Mouse (Mus musculus) megakaryocyte, embryonic 14.5 days (primary cell): ENCODE measurements around the gene Ly6g6c. TPM values are rescaled to one million over a fixed set of nuclear protein-coding genes. Genes with fewer than 3 reads are reported as not detected.

Experiments used
- H3K27me3 ChIP-seq: replicated peaks from 2 replicates; pipeline ENCODE3; 2012; ENCODE audit warnings: inconsistent platforms
- H3K36me3 ChIP-seq: replicated peaks from 2 replicates; pipeline ENCODE3; 2012; ENCODE audit warnings: low read length, inconsistent platforms, mixed read lengths
- H3K4me1 ChIP-seq: 2 replicates; pipeline ENCODE4 v1.6.1; 2012; ENCODE audit warnings: inconsistent platforms
- H3K4me3 ChIP-seq: replicated peaks from 2 replicates; pipeline ENCODE3; 2012; ENCODE audit warnings: moderate library complexity, mild to moderate bottlenecking, inconsistent platforms
- H3K9me3 ChIP-seq: 2 replicates; pipeline ENCODE4 v1.6.1; 2012; ENCODE audit warnings: inconsistent platforms
- FLI1 ChIP-seq: IDR thresholded peaks from 2 replicates; pipeline ENCODE4 v1.6.1; 2012; ENCODE audit warnings: low read length, inconsistent platforms, mixed read lengths
- GATA1 ChIP-seq: IDR thresholded peaks from 3 replicates; pipeline ENCODE4 v1.6.1; 2012; ENCODE audit warnings: mixed read lengths, low read length, inconsistent platforms, borderline replicate concordance
- polyA plus RNA-seq: library from polyadenylated mRNA; stranded (reverse); fragments of >175 nt; gene quantifications from 2 replicates; pipeline ENCODE4 v1.2.3, GENCODE M21; 2012; ENCODE audit warnings: low replicate concordance; ENCODE audit not compliant: insufficient read depth

Ly6g6c gene
- polyA plus RNA-seq, 1 experiment: 14.8 TPM

DNA sequence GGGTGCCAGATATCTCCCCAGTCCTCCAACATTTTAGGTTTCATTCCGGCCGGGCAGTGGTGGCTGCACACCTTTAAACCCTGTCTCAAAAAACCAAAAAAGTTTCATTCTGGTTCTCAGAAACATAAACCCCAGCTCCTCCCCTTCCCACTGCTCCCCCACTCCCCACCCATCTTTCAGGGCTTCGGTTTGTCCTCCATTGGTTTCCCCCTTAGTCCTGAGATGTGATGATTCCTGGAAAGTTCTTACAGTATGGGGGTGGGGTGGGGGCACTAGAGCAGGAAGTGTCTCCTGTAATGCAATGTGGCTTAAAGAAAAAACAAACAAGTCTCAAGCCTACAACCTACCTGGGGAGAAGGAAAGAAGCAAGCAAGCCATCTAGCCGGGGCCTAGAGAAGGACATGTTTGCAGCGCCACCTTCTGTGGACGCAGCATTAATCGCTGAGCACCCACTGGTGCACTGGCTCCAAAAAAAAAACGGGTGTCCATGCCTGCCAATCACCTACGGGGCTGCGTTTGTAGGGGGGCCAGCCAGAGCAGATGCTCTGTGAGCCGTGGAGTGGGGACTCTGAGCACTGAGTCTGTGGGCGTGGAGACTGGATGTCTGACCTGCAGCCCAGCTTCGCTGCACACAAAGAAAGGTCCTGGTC is 40.7 kb downstream of the Ly6g6c start:
- Histone ChIP-seq H3K4me3 (peak overlapping the region; percentile 51), H3K27me3 (peaks cover 10% of the 10 kb centered on the region), H3K9me3 (no peaks in the 10 kb centered on the region), H3K4me1 (peaks cover 61% of the 10 kb centered on the region), H3K36me3 (peaks cover 42% of the 10 kb centered on the region)
- TF ChIP-seq GATA1 (no peak), FLI1 (no peak)

DNA sequence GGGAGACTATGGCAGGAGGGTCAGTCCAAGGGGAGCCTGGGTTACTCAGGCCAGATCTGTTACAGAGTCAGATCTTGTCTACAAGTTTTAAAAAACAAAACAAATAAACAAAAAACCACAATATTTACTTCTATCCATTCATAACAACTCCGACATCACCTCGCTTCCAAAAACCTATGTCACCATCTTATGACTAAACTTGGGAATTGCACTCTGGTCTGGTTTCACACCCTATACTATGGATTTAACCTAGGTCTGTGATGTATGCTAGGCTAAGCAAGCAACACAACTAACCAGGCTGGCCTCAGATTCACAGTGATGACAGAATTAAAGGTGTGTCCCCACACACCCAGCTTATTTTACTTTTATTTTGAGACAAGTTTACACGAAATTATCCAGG is 41.3 kb downstream of the Ly6g6c start:
- peaks cover 58% of the 10 kb centered on the region for H3K4me1 ChIP-seq
- H3K36me3 ChIP-seq: peaks cover 36% of the 10 kb centered on the region
- TF ChIP-seq FLI1 (no peak), GATA1 (no peak)
- peaks cover 16% of the 10 kb centered on the region for H3K27me3 ChIP-seq
- H3K4me3 ChIP-seq: no peak overlapping the region
- H3K9me3 ChIP-seq: no peaks in the 10 kb centered on the region

DNA sequence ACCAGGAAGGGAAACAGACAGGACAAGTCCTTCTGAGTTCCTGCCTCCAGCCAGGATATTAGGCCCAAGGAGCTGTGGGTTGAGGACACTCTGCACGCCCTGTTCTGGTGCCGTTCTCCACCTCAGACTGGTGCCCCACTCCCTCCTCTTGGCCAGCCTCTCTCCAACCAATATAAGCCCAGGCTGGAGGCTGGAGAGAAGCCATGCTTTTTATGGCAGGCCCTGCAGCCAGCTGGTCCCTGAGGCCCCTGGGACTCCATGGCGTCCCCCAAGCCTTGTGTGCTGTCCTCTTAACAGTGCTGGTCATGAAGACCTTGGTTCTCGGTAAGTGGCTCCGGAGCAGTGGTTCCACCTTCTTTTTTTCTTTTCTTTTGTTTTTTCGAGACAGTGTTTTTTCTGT is 42.9 kb downstream of the Ly6g6c start, which contains the start of gene Ly6g5c:
TSS of gene Ly6g5c (plus strand) at position 183 of the 400 bp plus-strand sequence.
- H3K4me1 ChIP-seq: peaks cover 55% of the 10 kb centered on the region
- no peak within 1 kb of the TSS for H3K4me3 ChIP-seq
- H3K27me3 ChIP-seq: peaks cover 31% of the 10 kb centered on the region
- no peaks in the 10 kb centered on the region for H3K9me3 ChIP-seq
- H3K36me3 ChIP-seq: peaks cover 20% of the 10 kb centered on the region
- TF ChIP-seq GATA1 (no peak), FLI1 (no peak)

DNA sequence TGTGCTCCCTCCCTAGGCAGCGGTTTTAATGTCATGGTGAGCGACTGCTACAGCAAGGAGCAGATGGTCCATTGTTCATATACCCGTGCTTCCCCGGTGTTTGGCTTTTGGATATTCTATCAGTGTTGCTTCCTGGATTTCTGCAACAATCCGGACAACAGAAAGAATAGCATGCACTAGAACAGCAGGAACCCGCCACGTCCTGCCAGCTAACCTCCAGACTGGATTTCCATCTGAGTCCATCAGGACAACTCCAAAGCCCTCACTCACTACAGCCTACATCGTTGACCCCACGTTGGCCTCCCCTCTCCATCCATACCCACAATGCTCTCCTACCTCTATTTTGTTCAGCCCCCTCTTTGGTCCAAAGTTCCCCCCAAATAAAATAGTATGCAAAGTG is 46.6 kb downstream of the Ly6g6c start:
- H3K36me3 ChIP-seq: peaks cover 29% of the 10 kb centered on the region
- no peak overlapping the region for H3K4me3 ChIP-seq
- H3K9me3 ChIP-seq: no peaks in the 10 kb centered on the region
- peaks cover 54% of the 10 kb centered on the region for H3K4me1 ChIP-seq
- TF ChIP-seq FLI1 (no peak), GATA1 (no peak)
- H3K27me3 ChIP-seq: peaks cover 31% of the 10 kb centered on the region

GRCm38 (mm10) chr17:35115046-35116019 is 50.1 kb downstream of the Ly6g6c start, which contains the start of gene Ly6g5b:
Gene Ly6g5b, minus strand, starts transcription at chr17:35115428.
- H3K9me3 ChIP-seq: no peaks in the 10 kb centered on the region
- peaks cover 72% of the 10 kb centered on the region for H3K4me1 ChIP-seq
- TF ChIP-seq FLI1 (no peak), GATA1 (no peak)
- H3K4me3 ChIP-seq: peak within 1 kb of the TSS; percentile 11
- peaks cover 26% of the 10 kb centered on the region for H3K27me3 ChIP-seq
- H3K36me3 ChIP-seq: peaks cover 59% of the 10 kb centered on the region

Other genes with a start within 250 kb of the Ly6g6c start
- gene Stk19, start 228.4 kb upstream of the Ly6g6c start, polyA plus RNA-seq: 44.3 and 85.0 TPM in 2 replicates
- gene Dxo, start 228.4 kb upstream of the Ly6g6c start, polyA plus RNA-seq: 61.9 and 137 TPM in 2 replicates
- 25.1 and 27.6 TPM in 2 replicates for gene Skiv2l, start 215.2 kb upstream of the Ly6g6c start, polyA plus RNA-seq
- 67.5 and 220 TPM in 2 replicates for gene Nelfe, start 215.0 kb upstream of the Ly6g6c start, polyA plus RNA-seq
- 0.54 TPM in 1 of 2 replicates, not detected in the other for gene Cfb, start 202.9 kb upstream of the Ly6g6c start, polyA plus RNA-seq
- gene Zbtb12, start 185.9 kb upstream of the Ly6g6c start, polyA plus RNA-seq: 6.7 and 15.4 TPM in 2 replicates
- gene Gm20547, start 183.3 kb upstream of the Ly6g6c start, polyA plus RNA-seq: not detected in 2 replicates
- 3.0 and 6.0 TPM in 2 replicates for gene C2, start 167.1 kb upstream of the Ly6g6c start, polyA plus RNA-seq
- gene Ehmt2, start 166.9 kb upstream of the Ly6g6c start, polyA plus RNA-seq: 356 and 543 TPM in 2 replicates
- gene Slc44a4, start 150.9 kb upstream of the Ly6g6c start, polyA plus RNA-seq: not detected in 2 replicates
- 12.4 and 41.3 TPM in 2 replicates for gene Neu1, start 134.1 kb upstream of the Ly6g6c start, polyA plus RNA-seq
- 4.5 and 7.2 TPM in 2 replicates for gene Hspa1b, start 106.2 kb upstream of the Ly6g6c start, polyA plus RNA-seq
- not detected in 2 replicates for gene Gm20481, start 95.5 kb upstream of the Ly6g6c start, polyA plus RNA-seq
- 1.5 and 2.0 TPM in 2 replicates for gene Hspa1a, start 93.2 kb upstream of the Ly6g6c start, polyA plus RNA-seq
- gene Hspa1l, start 92.7 kb upstream of the Ly6g6c start, polyA plus RNA-seq: not detected in 2 replicates
- 64.3 and 95.0 TPM in 2 replicates for gene Lsm2, start 83.5 kb upstream of the Ly6g6c start, polyA plus RNA-seq
- gene Vars, start 64.4 kb upstream of the Ly6g6c start, polyA plus RNA-seq: 188 and 650 TPM in 2 replicates
- 0.38 and 0.40 TPM in 2 replicates for gene Vwa7, start 48.8 kb upstream of the Ly6g6c start, polyA plus RNA-seq
- 4.1 and 5.4 TPM in 2 replicates for gene Sapcd1, start 37.4 kb upstream of the Ly6g6c start, polyA plus RNA-seq
- 10.5 and 10.9 TPM in 2 replicates for gene Msh5, start 18.6 kb upstream of the Ly6g6c start, polyA plus RNA-seq
- gene Clic1, start 15.4 kb upstream of the Ly6g6c start, polyA plus RNA-seq: 244 and 373 TPM in 2 replicates
- 30.5 and 36.5 TPM in 2 replicates for gene Ddah2, start 6.4 kb upstream of the Ly6g6c start, polyA plus RNA-seq
- gene Mpig6b, start 796 bp downstream of the Ly6g6c start, polyA plus RNA-seq: 53.5 and 66.3 TPM in 2 replicates
- gene Ly6g6e, start 11.5 kb downstream of the Ly6g6c start, polyA plus RNA-seq: not detected in 2 replicates
- 79.9 and 106 TPM in 2 replicates for gene Ly6g6d, start 12.7 kb downstream of the Ly6g6c start, polyA plus RNA-seq
- 517 and 745 TPM in 2 replicates for gene Ly6g6f, start 20.2 kb downstream of the Ly6g6c start, polyA plus RNA-seq
- gene Abhd16a, start 23.9 kb downstream of the Ly6g6c start, polyA plus RNA-seq: 211 and 290 TPM in 2 replicates
- gene Ly6g5c, start 42.9 kb downstream of the Ly6g6c start, polyA plus RNA-seq: not detected in 2 replicates
- 0.23 TPM in 1 of 2 replicates, not detected in the other for gene Ly6g5b, start 50.0 kb downstream of the Ly6g6c start, polyA plus RNA-seq
- gene Gpank1, start 56.1 kb downstream of the Ly6g6c start, polyA plus RNA-seq: 46.5 and 57.4 TPM in 2 replicates
- 75.6 and 82.2 TPM in 2 replicates for gene Csnk2b, start 56.7 kb downstream of the Ly6g6c start, polyA plus RNA-seq
- 3.2 and 6.1 TPM in 2 replicates for gene D17H6S53E, start 61.0 kb downstream of the Ly6g6c start, polyA plus RNA-seq
- gene Apom, start 66.7 kb downstream of the Ly6g6c start, polyA plus RNA-seq: not detected in 2 replicates
- 613 and 1,584 TPM in 2 replicates for gene Bag6, start 69.8 kb downstream of the Ly6g6c start, polyA plus RNA-seq
- gene Prrc2a, start 99.5 kb downstream of the Ly6g6c start, polyA plus RNA-seq: 1,080 and 3,273 TPM in 2 replicates
- gene Aif1, start 110.7 kb downstream of the Ly6g6c start, polyA plus RNA-seq: 2.5 and 22.3 TPM in 2 replicates
- gene Lst1, start 123.1 kb downstream of the Ly6g6c start, polyA plus RNA-seq: 5.9 and 24.8 TPM in 2 replicates
- 12.1 TPM in 1 of 2 replicates, not detected in the other for gene Ltb, start 129.1 kb downstream of the Ly6g6c start, polyA plus RNA-seq
- 2.9 and 3.5 TPM in 2 replicates for gene Tnf, start 136.6 kb downstream of the Ly6g6c start, polyA plus RNA-seq
- 0.85 TPM in 1 of 2 replicates, not detected in the other for gene Lta, start 140.0 kb downstream of the Ly6g6c start, polyA plus RNA-seq
- gene Gm16181, start 155.4 kb downstream of the Ly6g6c start, polyA plus RNA-seq: not detected in 2 replicates
- gene Atp6v1g2, start 168.3 kb downstream of the Ly6g6c start, polyA plus RNA-seq: 0.86 TPM in 1 of 2 replicates, not detected in the other
- 31.8 and 57.1 TPM in 2 replicates for gene Nfkbil1, start 170.4 kb downstream of the Ly6g6c start, polyA plus RNA-seq
- 83.5 and 158 TPM in 2 replicates for gene Ddx39b, start 176.4 kb downstream of the Ly6g6c start, polyA plus RNA-seq
- 170 and 362 TPM in 2 replicates for gene H2-D1, start 197.3 kb downstream of the Ly6g6c start, polyA plus RNA-seq